Mouse (Mus musculus) yolk sac, embryonic 10.5 days (tissue): ENCODE data around the gene Upp2.

Experiments used
- DNase-seq: peaks from one replicate; pipeline ENCODE4 v3.0.0-alpha.2; 2017; ENCODE audit warnings: low spot score

Upp2 gene

DNA sequence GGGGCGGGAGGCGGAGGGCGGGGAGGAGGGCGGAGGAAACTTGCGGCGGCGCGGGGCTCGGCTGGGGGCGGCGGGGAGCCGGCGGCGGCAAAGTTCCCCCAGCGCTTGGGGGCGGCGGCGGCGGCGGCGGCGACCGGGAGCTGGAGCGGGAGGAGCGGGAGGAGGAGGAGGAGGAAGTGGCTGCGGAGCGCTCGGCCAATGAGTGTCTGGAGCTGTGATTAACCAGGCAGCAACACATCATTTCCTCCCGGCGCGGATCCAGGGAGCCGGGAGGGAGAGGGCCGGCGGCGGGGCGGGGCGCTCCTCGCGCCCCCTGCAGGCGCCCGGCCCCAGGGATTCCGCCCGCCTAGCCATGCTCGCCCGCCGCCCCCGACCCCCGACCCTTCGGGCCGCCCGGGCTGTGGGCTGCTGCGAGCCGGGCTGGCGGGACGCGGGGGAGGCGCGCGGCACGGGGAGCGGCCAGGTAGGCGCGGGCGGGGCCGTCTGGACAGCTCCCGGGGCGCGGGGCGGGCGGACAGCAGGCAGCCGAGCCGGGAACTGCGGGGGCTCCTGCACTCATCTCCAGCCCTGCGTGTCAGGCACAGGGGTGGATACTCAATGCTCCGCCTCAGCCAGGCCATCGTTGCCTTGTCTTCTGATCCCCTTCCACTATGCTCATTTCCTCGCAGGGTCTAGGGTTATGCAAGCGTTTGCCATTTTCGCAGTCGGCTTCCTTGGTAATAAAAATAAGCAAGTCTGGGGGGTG lies at the start of gene Upp2, which contains the start of gene Acvr1:
TSS of gene Upp2 (plus strand) at position 233 of the 745 bp plus-strand sequence.
TSS of gene Acvr1 (minus strand) at position 92 of the 745 bp plus-strand sequence.
- peak; percentile 87 for DNase-seq

DNA sequence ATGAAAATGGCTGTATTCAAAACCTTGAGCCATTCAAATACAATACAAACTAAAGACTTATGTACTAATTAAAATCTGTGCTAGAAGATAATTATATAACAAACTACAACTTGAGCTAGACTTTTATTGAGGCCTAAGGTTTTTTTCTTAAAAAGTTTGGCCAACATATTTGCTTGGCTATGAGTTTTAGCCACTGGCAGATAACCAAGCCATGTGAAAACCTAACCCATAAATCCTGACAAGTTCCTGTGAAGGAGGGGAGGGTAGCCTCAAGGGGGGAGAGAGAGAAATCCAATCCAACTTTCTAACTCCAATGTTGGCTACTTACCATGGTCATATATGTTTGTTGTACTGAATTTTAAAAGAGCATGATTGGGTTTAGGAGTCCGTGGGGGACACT lies 48.6 kb upstream of the Upp2 start:
- no peak for DNase-seq

DNA sequence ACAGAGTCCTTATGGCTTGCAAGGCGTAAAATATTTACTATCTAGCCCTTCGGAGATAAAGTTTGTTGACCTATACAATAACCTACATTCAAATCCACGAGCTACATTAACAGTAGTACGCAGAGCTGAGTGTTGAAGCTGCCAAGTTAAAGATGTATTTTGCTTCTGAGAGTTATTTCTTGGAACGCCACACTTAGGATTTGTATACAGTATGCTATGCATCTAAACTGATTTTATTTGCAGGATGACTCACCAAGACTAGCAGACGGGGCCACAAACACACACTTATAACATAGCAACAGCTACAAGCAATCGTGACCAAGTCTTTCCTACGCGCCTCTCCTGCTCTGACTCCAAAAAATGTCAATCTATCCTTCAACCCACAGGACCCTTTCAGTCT lies 46.4 kb upstream of the Upp2 start:
- no peak for DNase-seq

DNA sequence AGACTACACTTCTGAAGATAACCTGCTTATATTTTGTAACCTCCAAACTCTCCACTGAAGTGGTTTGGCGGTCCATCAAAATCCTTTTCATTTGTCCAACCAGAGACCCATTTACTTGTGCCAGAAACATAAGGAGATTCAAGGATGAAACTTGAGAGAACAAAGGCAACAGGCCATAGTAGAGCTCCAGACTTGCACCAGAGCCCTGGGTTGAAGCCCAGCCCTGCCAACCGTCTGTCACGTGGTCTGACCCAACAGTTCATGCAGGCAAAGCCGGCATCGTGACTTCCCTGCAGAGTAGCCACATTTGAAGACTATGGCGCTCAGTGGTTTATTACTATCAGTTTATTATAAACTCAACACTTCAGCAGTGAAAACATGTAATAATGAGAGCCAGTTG lies 45.5 kb upstream of the Upp2 start:
- DNase-seq = no peak

DNA sequence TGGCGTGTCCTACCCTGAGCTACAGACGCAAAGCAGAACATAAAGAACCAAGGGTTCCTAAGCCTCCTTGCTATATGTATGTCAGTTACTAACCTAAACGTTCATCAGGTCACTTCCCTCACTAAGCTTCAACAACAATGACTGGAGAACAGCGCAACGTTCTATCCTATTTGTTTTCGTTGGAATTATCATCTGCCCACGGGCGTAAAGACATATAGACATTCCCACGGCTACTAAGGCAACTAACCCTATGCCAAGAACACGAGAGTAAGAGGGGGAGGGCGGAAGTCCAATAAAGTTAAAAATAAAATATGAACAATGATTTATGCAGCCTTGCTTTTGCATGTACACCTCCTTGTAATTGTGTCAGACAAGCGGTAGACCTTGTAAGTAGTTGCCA lies 44.0 kb upstream of the Upp2 start:
- DNase-seq = no peak

DNA sequence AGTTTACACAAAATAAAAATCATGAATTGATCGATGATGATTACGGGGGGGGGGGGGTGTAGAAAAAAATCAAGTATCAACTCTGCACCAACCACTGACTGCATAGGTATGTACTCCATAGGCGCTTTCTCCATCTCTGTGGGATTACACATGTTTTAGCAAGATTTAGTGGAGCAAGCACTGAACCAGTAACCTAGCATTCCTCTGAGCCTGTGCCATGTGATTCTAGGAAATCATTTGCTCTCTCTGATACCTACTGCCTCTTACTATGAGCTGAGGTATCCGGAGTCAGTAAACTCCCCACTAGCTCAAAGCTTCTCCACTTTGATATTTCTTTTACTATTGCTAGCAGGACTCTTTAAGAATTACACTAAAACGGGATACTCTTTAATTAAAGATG lies 43.2 kb upstream of the Upp2 start:
- no peak for DNase-seq

DNA sequence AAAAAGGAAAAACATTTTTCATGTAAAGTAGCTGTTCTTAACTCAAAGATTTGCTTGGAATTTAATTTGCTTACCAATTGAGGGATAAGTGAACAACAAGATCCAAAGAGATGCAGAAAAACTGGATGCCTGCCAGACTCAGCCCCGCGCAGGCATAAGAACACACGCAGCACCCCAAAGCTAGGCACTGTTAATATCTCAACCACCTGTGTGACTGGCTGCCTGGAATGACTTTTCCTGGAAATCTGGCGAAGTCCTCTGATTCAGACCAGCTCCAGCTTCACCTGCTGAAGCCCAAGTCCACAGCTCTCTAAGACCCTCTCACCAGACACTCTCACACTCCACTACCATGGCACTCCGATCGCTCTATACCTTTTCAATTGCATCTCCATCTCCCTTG lies 42.7 kb upstream of the Upp2 start:
- DNase-seq = no peak

DNA sequence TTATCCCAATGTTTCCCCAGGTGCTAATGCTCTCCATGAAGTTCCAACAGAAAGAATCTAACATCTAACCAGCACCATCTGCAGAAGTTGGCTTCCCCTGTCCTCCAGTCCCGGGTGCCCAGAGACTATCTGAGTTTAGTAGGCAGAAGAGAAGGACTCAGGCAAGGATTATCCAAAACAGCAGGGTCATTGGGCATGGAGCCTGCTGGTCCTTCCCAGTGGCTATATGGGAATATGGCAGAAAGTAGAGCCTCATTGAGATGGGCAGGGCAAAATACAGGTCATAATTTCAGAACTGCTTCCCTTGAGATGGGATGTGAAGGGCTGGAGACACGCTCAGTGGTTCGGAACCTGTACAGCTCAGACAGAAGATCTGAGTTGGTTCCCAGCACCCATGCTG lies 39.3 kb upstream of the Upp2 start:
- no peak for DNase-seq

DNA sequence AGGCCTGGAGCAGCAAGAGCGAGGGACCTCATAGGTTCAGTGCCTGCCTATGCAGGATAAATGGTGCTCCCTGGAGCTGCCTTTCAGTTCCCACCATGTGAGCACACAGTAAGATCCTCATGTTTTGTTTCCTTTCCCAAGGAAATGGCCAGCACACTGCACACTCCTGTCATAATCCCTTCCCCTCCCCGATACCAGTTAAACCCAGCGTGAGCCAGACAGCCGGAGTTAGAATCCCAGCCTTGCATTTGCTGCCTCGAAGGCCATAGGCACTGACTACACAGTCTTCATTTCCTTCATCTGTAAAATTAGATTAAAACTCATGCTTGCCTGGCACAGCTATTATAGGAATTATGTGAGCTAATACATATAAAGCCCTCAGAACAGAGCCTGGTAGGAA lies 37.7 kb upstream of the Upp2 start:
- DNase-seq = no peak

DNA sequence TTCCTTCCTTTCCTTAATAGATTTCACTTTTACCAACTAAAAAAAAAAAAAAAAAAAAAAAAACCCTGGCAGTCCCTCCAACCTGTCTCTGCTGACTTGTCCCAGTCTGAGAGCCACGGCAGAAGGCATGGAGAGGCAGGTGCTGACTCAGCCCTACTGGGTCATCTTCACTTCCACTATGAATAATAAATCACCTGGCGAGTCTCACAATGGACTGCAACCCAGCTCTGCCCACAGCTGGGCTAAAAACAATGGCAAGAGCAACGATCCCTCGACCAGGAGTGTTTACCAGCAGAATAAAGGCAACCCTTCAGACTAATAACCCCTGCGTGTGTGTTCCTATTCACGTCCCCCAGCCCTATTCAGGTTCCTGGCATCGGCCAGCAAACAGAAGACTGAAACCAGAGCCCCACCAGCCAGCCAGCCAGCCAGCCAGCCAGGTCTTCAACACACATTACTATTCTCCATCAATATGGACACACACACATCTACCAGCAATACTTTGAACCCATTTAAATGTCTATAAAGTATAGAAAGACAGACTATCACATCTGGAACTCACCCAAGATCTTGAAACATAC lies 37.1 kb upstream of the Upp2 start:
- no peak for DNase-seq

DNA sequence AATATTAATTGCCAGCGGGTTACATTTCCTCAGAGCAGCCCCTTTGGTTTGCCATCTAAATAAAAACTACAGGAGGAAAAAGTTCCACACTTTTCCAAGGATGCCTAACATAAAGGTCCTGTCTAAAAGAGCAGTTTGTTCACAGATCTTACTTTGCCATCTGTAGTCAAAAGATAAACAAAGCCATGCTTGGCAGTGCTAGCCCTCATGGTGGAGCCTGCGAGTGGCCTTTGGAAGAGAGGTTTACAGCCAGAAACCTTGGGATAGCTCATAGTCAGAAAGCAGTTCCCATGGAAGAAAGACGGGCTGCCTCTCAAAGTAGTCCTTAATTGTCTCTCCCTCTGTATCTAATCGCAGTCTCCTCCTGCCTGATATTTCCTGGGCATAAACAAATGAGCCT lies 36.6 kb upstream of the Upp2 start:
- DNase-seq = no peak

DNA sequence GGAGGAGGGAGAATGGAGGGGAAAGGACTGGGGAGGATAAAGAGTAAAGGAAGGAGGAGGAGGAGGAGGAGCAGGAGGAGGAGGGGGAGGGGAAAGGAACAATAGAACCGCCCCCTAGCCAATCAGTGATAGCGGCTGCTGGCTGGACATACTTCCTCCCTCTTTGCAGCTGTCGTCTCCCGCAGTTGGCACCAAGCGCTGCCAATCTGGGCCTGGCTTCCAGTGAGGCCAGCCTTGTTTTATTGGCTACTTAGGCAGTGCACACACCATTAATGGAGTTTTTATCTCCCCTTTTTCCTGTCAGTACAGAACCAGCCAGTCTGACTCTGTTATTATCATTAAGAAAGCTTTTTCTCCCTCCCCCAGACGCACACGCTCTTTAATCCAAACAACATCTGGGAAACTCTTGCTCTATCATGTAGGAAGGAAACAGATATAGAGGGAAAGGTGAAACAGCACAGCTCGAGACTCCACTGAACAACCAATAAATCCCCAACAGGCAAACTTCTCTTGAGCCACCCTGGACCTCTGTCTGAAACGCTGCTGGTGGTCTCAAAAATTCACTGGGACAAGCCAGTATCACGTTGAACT lies 34.7 kb upstream of the Upp2 start:
- DNase-seq = peak; percentile 72

DNA sequence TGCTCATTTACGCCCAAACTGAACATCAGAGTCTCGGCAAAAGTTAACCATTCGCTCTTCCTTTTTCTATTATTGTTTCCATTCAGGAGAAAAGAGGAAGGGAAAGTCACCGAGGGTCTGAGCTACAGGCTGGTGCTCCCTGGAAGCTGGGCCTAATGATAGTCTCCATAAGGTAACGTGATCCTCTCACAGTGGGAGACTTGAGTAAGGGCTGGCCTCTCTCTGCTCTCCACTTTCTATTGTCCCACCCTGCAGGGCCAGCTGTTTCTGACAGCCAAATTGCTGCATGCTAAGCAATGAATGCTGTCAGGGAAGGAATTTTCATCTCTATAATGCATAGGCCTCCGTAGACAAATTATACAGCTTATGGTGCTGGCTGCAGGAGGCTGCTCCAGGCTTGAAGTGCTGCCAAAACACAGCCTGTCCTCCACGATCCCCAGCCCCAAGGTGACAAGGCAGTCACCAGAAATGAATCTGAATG lies 33.5 kb upstream of the Upp2 start:
- DNase-seq = no peak

DNA sequence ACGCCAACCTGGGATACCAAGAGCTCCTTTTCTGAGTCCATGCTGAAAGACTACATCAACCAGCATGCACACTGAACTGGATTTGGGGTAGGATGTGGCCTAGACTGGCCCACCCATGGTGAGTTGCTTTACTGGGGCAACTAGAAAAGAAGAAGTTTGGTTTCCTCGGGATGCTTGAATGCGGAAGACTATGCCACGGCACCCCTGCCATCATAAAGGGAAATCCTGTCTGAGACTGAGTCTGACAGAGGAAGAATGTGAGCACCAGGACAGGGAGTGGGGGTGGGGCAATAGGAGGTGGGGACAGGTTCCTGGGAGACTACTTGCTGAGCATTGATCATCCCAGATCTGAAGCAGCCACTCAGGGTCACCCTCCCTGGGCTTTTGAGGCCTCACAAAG lies 32.7 kb upstream of the Upp2 start:
- no peak for DNase-seq

DNA sequence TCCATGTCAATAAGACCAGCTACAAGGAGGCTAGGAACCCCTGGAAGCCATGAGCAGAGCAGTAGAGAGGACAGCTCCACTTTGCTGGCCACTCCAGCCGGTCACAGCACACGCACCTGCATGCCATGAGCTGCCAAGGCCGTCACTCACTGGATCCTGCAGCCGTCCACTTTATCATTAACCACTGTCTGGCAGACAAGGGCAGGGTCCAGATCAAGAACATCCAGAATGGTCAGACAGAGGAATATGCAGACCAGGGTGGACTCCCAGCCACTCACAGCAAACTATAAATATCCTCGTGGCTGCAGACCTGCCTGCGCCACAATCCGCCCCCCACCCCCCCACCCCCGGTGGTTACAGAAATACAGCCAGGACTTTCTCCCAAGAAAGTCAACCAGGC lies 31.9 kb upstream of the Upp2 start:
- DNase-seq = peak; percentile 70

DNA sequence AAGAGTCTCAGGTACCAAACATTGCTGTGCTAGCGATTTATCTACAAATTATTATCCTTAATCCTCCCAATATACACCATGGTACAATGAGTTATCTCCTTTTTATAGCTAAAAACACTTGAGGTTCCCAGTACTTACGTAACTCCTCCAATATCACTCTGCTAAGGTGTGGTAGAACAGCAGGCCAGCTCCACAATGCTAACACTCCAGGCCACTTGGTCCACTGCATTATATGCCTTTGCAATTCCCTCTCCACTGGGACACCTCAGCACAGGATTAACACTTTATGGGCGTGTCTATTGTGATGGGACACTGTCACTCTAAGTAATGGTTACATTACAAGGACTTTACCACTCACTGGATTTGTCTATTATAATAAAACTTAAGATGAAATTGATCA lies 30.3 kb upstream of the Upp2 start:
- DNase-seq = no peak

DNA sequence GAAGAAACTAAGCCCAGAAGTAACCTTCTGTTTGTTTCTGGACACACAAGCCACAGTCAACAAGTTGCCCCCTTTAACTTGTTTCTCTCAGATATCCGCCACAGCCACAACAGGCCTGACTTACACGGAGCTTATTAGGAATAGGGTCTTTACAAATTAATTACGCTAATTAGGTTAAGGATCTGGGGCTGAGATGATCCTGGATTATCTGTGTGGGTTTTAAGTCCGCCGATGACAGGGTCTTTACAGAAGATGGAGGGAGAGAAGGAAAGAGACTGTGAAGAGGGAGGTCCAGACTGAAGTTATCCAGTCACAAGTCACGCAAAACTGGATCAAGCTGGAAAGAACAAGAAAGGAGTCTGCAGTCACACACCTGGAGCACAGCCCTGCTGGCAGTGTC lies 28.9 kb upstream of the Upp2 start:
- no peak for DNase-seq

DNA sequence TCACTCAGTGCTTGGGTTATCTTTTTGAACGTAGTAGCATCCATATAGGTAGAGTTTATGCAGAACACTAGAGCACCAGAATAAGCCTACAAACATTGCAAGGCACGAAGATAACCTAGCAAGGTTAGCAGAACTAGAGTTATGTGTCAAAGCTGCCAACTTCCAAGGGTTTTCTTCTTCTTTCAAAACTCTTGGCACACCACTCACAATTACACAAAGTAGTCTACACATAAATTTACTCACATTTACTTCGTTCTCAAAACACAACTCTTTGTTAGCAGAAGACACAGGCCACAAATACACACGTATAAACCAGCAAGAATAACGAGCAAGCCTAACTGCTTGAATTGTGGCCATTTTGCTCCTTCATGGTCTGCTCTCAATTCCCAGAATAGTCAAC lies 23.8 kb upstream of the Upp2 start:
- DNase-seq = no peak

DNA sequence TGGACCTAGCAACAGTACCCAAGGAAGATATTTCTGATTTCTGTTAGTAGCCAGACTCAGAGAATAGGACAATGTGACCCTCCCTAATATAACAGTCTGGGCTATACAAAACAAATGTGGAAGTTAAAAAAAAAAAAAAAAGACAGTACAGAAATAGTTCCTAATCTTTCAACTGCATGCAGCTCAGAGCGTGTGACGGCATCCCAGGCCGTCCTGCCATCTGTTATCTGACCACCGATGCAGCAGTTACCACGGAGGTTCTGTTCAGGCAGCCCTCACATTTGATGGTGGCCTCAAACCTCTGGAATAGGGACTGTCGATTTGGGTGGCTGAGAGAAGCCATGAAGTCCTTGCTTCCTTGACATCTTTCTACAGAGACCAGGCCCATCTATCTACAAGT lies 22.7 kb upstream of the Upp2 start:
- DNase-seq = no peak

DNA sequence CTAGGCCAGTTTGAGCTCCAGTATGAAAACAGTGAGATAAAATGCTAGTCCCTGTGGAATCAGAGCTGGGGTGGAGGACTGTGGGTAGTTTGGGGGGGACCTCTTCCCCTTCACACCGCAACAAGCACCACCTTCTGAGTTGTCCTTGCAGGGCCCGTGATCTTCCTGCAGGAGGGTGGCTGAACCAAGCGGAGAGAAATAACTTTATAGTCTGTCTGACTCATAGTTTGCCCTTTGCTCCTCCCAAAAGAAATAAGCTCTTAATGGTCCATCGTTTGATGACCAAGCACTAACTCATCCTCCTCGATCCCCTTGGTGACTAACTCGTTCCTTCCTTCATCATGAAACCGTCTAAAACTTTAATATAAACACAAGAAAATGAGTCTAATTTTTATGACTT lies 20.8 kb upstream of the Upp2 start:
- no peak for DNase-seq

DNA sequence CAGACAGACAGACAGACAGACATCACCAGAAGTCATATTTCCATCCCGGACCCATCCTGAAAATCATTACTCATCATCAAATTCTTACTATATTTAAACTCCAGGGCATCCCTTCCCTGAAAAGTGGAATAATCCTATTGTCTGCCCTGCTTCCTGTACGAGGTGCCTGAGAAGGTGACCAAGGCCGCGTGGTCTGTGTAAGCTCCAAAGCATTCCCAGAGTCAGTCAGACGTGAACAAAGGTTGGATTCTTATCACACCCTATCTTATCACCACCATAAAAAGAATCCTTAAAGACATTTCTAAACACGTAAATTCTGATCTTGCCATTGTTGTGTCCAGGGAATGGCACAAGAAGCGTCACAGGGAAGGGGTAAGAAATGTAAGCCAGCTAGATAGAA lies 18.2 kb upstream of the Upp2 start:
- peak; percentile 49 for DNase-seq

DNA sequence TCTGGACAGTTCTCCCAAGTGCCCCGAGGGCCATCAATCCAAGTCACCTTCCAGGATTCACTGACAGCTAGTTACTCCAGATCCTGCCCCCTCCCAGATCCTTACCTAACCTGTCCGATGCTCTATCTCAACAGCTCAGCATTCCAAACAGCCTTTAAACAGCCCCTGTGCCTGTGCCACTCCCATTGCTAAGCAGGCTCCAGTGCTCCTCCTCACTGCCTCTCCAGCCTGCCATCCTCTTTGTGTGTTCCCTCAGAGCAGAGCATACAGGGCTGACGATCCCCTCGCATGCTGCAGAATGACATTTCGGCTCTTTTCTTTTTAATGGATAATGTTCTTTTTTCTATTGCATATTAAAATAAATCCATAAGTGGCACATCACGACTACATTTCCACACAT lies 17.1 kb upstream of the Upp2 start:
- no peak for DNase-seq

DNA sequence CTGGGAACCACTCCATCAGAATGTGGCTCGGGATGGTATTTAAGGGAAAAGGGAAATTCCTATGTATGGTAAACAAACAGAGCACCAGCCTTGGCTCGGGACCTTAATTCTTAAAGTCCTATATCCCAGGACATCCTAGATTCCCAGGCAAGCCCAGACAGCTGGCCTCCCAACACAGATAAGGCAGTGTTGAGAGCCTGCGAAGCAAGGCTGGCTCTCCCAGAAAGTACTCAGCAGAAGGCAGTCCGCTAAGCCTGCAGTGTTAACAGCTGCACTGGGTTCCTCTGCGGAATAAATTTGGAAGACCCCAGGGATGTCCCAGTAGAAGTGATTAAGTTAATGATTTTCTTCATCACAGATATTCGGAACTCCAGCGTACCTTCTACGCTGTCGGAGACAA lies 16.6 kb upstream of the Upp2 start:
- no peak for DNase-seq

DNA sequence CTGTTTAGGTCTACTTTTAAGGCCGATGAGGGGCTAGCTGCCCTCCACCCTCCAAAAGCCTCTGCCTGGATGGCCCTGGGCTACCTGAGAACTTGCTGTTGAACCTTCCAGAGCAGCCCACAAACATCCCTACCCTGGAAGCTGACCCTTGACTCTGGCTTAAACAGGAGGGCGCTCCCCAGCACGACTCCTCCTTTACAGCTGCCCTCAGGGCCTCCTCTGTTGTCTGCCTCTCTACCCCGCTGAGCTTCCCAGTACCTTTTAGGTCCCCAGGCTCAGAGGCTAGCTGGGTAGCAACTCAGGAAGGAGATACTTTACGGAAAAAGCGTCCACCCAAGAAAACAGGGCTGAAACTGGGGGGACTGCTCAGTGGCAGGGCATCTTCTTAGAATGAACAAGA lies 15.2 kb upstream of the Upp2 start:
- peak; percentile 38 for DNase-seq
